Mouse (Mus musculus) lung, postnatal 0 days (tissue): ENCODE measurements around the gene Armc8.

Experiments
- CTCF ChIP-seq: IDR thresholded peaks from 2 replicates; pipeline ENCODE4 v1.5.1; 2016; ENCODE audit warnings: antibody characterized with exemption, mild to moderate bottlenecking
- EP300 ChIP-seq: IDR thresholded peaks from 2 replicates; pipeline ENCODE4 v1.6.1; 2016; ENCODE audit warnings: antibody characterized with exemption, mild to moderate bottlenecking, control low read depth

DNA sequence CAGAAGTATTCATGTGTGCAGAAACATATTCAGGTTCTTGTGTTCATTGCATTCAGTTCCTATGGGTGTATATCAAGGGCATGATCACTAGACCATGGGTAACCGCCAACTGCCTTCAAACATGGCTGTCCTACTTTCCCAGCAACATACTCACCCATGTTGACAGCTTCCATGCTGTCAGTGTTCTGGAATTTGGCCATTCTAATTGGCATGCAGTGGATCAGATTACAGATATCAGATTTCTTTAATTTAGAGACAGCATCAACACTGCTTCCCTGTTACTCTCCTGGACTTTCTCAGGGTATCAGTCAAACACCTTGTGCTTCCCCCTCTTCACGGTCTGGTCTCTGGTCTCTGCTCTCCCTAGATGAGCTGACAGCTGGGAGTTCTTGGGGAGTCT is 34.9 kb upstream of the Armc8 start:
- TF ChIP-seq CTCF (no peak), EP300 (no peak)
